Mouse (Mus musculus): ENCODE results near the gene Cbx5.

Cbx5 gene

DNA sequence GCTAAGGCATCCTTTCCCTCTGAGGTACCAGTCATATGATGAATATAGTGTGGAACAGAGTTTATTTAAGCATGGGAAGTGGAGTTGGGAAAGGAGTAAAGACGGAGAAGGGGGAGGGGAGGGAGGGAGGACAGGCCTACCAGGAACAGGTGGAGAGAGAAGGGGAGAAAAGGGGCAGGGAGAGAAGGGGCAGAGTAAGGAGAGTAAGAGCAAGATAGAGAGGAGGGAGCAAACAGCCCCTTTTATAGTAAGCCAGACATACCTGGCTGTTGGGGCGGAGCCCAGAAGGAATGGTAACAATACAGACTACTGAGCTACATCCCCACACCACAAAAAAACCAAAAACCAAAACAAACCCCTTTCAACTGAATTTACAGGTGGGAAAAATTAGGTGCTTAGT lies 23.6 kb downstream of the Cbx5 start:
- DNase-seq (ENCODE audit: inconsistent age in 2 of 2, low spot score in 1 of 2), result no peak

DNA sequence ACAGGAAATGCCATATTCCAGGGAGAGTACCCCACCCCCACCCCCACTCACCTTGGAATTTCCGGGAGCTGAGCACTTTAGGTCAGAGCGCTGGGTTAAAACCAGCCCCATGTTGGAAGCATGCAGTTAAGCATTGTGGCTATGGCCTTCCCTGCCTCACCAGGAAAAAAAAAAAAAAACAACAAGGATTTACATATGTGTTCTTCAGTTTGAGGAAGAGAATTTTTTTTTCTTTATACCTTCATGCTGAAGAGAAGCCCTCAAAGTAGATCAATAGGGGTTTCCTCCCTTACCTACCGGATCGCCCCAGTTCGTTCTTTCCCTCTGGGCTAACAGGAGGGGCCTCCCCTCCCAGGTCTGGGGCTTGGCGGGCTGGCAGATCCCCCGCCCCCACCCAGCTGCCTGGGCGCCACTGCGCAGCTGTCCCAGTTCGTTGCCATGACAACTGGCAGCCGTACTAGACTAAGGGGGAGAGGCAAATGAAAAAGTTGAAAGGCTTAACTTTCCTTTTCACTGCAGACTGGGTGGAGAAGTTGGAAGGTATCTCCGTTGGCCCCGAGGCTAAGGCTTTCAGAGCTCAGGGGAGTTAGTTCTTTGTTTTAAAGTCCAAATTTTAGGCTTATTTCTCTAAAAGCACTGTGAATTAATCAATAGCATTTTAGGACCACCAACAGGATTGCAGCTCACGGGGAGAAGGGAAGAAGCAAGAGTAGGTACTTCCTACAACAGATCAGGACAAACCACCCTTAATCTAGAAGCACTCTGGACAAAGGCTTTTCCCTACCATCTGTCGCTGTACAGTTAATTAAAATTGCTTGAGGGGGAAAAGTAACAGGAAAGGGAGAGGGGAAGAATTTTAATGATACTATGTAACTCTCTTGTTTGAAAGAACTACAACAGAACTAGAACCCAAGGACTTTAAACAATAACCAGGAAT lies 24.4 kb downstream of the Cbx5 start:
- DNase-seq (ENCODE audit: inconsistent age in 2 of 2, low spot score in 1 of 2), result peak; percentile 89 to 95

DNA sequence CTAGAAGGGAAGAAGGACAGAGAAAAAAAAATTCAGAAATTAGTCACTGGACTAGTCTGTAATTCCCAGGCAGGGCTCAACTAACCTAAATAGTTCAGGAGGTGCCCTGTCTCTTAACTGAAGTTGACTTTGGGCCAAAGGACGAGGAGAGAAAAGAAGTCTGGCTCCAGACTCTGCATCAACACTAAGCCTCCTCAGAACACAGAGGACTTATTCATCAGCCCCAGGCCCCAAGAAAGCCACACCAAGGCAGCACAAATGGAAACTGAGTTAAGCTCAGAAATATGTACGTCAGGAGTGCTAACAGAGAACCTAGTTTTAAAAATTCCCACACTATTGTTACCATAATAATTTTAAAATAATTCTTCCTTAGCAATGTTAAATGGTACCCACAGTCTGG lies 25.5 kb downstream of the Cbx5 start:
- DNase-seq (ENCODE audit: inconsistent age in 2 of 2, low spot score in 1 of 2), result peak in 1 of 2 experiments; percentile 52

DNA sequence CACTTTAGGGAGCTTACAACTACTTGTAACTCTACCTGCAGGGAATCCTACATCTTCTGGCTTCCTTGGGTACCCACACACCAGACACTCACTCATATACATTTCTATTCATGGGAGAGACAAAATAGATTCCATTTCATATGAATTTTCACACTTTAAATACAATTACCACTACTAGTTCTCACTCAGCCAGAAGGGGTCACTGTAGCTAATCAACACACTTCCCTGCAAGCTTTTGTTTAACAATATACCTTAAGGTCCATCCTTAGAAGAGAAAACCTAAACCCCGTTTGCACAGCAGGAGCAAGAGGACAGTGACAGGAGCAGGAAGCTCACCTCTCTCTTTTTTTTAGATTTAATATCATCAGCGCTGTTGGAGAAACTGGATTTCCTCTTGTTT lies 34.5 kb downstream of the Cbx5 start:
- DNase-seq (ENCODE audit: inconsistent age in 2 of 2, low spot score in 1 of 2), result no peak

DNA sequence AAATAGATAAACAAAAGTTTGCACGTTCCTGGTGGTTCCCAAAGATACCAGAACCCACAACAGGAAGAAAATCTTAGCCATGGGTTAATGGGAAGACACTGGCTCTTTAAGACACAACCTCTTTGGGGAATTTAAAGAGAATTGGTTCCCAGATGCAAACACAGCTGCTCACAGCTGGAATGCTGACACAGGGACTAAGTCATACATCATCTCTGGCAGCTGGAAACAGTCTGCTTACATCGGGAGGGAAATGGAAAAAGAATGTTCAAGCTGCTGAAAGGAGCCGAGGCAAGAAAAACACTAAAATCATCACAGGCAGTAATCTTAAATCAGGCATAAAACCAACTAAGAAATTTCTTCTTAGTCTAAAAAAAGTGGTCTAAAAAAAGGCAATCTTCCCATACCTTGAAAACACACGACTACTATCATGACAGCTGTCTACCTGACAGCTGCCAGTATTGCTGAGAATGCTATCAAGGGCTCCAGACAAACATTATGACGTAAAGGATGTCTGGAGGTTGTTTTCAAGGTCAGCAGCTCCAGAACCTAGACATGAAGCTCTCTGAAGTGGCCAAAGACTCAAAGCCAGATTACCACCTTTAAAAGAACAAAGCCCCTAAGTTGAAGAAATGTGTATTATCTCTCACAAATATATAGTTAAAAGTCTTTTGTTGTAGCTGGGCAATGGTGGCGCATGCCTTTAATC lies 37.4 kb downstream of the Cbx5 start:
- DNase-seq (ENCODE audit: inconsistent age in 2 of 2, low spot score in 1 of 2), result no peak

DNA sequence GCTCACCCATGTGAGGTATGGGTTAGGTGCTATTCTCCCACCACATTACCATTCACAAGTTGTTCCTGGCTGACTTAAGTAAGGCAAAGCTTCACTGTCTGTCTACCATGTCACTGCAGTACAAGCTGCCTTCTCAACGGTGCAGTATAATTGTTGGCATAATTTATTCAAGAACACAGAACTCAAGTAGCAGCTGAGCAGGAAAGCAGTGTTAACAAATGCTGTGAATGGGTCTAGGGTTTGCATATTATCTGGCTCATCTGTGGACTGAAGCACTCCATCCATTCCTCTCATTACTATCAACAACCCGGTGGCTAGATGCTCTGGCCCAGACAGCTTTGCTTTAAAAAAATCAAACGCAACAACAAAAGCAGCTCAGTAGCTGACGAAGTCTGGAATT lies 41.8 kb downstream of the Cbx5 start:
- no peak for DNase-seq (ENCODE audit: inconsistent age in 2 of 2, low spot score in 1 of 2)

DNA sequence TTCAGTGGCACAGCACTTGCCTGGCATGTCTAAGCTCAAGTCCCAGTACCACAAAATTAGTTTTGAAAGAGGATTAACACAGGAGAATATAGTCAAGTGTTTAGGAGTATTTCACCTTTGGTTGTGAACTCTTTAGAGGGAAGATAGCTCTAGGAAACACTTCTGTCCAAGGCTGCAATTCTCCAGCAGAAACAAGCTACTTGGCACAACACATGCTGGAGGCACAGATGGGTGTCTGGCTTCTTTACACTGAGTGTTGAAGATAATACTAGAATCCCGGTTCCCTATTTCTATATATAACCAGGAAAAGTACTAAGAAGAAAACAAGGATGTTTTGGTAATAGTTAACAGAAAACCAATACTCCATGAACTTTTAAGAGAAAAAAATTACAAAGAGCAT lies 42.8 kb downstream of the Cbx5 start:
- no peak for DNase-seq (ENCODE audit: inconsistent age in 2 of 2, low spot score in 1 of 2)

DNA sequence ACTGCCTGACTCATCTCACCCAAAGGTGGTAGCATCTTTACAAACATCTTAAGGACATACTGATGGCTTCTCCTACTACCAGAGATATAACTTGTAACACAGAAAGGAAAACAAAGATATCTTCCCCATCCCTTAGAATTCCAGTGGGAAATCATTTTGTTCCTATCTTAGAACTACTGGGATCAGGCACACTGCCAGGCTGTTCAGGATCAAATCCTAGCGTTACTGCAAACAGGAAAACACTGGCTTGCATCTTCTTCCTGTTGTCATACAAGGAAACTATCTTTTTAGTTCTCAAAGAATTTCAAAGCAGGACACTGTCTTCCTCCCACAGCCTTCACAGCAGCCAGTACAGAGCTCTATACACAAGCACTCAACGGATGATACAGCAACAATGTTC lies 46.0 kb downstream of the Cbx5 start:
- DNase-seq (ENCODE audit: inconsistent age in 2 of 2, low spot score in 1 of 2), result peak in 1 of 2 experiments; percentile 62

DNA sequence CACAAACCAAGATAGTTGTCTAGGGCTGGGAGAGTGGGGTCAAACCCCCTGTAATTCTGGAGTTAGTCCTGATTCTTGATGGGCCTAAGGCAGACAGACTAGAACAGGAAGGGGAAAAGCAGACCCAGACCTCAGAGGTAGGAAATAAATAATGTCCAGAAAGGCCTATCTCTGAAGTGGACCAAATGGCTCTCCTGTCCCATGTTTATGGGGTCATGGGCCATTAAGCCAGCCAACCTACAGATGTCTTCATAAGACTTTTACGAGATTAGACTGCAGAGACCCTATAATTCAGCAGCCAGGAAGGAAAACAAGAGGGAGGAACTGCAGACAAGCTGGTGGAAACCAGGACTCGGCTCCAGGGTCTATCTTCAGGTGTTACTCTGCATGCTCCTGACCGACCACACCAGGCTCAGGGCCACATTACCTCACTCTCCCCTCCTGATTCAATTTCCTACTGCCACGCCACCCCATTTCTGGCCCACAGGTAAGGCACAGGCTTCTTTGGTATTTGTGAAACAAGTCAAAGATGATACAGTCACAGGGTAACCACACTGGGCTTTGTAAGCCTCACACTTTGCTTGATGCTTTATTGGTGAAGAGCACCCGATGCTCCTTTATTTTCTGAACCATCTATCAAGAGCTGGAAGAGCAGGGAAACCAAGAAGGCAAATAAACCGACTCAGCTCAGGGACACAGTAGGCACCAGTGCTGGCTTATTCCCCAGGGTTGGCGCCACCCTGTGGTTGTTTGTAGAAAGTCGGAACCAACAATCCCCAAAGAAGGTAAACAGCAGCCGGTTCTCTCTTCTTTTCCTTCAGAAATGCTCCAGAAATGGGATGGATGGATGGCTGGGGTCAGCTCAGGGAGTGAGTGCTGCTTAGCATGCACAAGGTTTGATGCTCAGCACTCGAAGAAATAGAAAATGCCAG lies 48.8 kb downstream of the Cbx5 start:
- peak in 1 of 2 experiments; percentile 82 for DNase-seq (ENCODE audit: inconsistent age in 2 of 2, low spot score in 1 of 2)

DNA sequence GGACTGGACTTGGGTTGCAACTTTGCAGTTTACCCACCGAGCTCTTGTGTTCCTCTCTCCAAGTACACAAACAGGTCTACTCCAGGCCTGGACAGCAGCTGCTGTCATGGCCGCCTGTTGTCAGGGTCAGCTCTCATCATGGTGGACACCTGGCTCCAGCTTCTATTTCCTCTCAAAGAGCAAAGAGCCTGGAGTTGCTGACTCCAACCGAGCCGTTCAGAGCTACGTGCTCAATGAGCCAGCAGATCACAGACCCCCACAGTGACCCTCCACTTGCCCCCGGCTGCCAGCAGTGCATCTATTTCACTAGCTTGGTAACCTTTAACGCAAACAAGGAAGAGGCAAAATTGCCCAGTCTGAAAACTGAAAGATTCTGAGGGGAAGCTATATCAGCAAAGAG lies 49.5 kb downstream of the Cbx5 start:
- no peak for DNase-seq (ENCODE audit: inconsistent age in 2 of 2, low spot score in 1 of 2)

DNA sequence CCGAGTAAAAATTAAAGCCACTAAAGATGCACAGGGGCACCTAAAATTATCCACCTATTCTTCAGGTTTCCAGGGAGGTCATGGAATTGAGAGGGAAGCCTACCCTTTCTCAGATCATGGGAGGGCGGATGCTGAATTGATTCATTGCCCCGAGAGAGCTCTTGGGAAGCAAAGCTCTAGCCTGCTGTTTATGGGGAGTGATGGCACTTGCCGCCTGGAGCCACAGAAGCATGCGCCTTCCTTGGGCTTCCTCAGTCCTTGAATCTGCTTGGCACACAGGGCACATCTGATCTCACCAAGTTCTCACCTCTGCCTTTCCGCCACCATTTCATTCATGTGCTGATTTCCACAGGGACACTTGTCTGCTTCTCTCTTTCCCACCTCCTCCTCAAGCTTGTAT lies 51.8 kb downstream of the Cbx5 start:
- no peak for DNase-seq (ENCODE audit: inconsistent age in 2 of 2, low spot score in 1 of 2)

DNA sequence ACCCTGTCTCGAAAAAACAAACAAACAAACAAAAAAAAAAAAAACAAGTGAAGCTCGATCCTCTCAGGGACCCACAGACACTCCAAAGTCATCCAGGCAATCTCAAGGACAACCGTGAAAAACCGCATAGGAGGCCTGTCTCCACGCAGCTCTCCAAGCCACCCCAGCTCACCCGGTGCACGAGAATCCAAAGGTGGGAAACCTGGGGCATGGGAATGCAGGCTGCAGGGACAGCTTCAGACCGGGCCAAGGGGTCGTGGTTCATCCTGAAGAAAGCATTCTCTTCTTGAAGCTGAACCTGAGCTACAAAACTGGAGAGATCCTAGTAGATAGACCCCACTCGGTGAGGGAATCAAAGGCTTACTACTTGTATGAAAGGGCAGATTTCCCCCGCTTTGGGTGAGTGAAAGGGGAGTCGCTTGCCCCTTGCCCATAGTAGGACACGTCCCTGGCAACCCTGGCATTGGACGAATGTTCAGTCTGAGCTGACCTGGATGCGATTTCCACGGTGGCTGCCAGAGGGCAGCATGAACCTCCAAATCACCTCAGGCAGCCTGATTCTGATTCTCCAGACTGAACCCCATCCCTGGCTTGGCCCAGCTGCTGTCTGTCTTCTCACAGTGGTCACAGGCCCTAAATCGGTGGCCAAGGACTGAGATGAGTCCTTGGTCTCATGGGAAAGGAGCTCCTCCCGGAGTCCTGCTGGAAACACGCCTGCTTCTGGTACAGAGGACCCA lies 54.0 kb downstream of the Cbx5 start:
- peak; percentile 61 to 85 for DNase-seq (ENCODE audit: inconsistent age in 2 of 2, low spot score in 1 of 2)

DNA sequence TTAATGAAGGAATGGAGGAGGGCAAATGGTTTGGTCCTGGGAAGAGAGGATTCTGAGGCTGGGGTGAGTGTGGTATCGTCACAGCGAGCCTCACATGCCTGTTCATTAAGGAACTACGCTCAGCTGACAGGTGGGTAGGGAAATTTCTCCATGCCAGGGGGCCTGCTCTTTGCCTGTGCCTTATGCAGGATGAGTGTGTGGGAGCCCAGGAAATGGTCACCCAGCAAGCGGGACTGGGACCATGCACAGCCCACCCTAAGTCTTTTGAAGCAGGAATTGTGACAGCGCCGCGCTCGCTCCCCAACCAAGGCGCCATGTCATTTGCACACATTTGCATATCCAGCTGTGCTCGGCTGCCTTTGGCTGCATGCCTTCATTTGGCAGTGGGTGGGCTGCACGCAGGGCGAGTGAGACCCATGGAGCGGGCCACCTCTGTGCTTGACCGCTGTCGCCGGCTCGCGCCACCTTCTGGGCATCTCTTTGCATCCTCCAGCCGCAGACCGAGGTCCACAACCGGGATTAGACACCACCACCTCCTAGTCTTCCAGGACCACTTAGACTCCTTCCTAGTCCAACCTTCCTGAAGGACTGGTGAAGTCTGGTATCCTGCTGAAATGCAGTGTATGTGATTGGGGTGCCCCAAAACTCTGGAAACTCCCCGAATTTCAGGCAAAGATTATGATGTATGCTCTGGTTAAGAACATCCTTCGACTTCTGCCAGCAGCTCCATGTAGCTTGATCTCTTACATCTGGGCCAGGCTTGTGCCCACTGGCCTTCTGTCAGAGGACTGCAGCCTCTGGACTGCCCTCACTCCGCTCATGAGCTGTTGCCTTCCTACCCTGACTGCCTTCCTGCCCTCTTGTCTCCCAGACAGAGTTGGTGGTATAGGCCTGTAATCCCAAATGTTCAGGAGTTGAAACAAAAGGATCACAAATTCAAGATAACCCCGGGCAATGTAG lies 55.7 kb downstream of the Cbx5 start:
- peak in 1 of 2 experiments; percentile 53 for DNase-seq (ENCODE audit: inconsistent age in 2 of 2, low spot score in 1 of 2)

DNA sequence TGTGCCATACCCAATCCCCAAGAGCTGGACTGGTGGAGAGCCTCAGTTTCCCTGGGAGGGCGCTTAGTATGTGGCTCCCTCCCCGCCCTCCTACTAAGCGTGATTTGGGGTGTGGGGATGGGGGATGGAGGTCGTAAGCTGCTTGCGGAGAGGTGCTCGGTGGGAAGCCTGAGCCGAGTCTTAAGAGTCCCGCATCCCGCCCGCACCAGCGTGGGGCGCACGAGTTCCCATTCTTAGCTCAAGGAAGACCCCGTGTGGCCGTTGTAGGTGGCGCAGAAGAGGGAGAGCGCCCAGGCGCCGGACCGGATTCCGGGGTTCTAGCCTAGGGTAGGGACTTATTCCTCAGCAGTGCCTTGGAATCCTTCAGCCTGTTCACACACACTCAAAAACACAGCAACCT lies 56.5 kb downstream of the Cbx5 start:
- DNase-seq (ENCODE audit: inconsistent age in 2 of 2, low spot score in 1 of 2), result peak; percentile 59 to 82

DNA sequence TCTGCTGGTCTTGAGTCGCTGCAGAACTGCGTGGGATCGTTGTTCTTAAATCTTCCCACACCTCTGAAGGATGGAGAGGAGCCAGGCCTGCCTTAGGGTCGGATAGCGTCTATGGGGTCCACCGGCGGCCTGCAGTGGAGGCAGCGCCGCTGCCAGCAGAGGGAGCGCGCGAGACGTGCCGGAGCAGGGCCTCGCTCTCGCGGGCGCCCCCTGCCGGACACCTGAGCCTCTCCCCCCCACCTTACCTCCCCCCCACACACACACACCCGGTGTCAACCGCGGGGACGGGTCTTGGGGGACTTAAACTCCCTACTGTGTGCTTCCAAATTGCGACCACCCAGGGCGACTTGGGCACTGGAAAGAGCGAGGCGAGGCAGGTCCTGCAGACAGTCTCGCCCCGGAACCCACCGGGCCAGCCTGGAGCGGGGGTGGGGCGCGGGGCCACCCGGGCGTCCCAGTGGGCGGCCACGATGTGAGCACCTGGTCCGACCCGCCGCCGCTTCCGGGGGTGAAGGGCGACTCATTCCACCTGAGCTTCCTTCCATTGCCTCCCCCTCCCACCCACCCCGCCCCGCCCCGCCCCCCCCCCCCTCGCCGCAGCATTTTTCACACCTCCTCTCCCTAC lies 57.3 kb downstream of the Cbx5 start:
- DNase-seq (ENCODE audit: inconsistent age in 2 of 2, low spot score in 1 of 2), result peak; percentile 78 to 91

DNA sequence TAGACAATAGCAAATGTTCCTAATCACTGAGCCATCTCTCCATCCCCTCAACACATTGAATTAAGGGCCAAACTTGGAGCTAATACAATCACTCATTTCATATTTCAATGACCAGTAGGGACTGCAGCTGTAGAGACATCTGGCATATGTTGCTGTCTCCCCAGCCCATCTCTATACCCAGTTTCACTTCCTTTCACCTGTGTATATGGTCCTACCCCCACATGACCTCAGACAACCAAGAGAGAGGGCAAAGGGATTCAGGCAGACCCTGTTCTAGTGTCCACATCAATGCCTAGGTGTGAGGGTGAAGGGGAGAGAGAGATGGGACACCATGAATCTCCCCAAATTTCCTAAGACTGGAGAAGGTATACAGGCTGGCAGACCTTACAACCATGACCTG lies 59.2 kb downstream of the Cbx5 start:
- no peak for DNase-seq (ENCODE audit: inconsistent age in 2 of 2, low spot score in 1 of 2)

DNA sequence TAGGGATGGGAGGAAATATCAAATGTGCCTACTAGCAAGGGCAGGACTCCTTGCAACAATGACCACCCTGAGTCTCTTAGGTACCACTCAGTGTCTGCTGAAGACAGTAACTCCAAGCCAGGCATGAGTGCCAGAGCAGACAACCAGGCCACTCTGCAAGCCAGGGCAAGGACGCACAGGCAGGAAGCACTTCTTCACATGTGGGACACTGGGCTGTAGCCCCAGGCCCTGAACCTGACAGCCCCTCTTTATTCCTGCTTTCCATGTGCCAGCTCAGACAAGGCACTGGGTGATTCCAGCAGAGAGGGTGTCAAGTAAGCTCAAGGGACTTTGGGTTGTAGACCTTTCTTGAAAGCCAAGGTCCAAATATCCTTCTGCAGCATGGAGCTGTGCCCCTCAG lies 60.8 kb downstream of the Cbx5 start:
- DNase-seq (ENCODE audit: inconsistent age in 2 of 2, low spot score in 1 of 2), result no peak

DNA sequence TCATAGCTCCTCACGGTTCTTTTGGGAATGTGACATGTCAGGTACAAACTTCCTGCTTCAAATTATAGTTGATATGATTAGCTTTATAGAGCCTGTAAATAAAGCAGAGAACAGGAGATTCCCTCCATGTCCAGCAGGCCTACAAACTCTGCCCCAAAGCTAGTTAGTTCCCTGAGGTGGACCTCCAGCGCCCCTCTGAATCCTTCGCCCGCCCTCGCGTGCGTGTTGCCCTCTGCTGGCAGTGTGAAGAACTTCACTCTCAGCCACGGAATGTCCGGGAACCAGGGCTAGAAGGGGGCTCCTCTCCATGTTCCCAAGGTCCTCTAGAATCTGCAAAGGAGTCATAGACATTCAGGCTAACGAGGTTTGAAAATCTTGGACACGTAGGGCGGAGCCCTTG lies 61.5 kb downstream of the Cbx5 start:
- peak in 1 of 2 experiments; percentile 75 for DNase-seq (ENCODE audit: inconsistent age in 2 of 2, low spot score in 1 of 2)

DNA sequence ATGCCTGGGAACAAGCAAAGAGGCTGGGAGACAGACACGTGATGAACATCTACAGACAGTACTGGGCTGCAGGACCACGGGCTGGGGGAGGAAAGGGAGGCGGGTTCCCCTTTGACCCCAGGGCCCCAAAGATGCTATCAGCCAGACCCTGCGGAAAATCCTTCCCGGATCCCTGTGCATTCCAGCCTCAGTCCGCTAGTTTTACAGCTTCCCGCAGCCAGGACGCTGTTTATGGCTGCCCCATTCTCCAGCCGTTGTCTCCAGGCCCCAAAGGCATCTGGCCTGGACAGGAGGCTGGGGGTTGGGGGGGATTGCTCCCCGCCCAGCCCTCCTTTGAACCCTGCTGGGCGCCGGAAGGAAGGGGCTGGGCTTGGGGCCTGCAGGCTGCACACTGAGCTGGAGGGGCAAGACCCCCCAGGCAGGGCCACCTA lies 62.0 kb downstream of the Cbx5 start:
- DNase-seq (ENCODE audit: inconsistent age in 2 of 2, low spot score in 1 of 2), result no peak

Measured in adrenal gland, adult (tissue).